In the genomic region with DNA sequence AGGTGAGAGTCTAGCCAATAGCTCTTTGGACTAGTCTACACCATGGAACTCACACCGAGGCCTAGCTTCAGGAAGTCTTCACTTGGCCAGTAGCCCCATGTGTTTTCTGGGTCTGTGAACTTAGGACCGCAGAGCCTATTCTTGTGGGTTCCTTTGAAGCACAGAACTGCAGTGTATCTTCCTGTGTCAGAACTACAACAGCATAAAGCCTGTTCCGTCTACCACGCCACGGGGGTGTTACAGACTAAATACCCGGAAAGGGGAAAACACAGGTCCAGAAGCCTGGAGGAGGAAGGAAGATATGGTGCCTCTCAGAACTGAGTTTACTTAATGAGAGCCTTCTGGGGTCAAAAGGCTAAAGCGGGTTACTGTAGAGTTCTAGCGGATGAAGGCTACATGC, we compare ENCODE assay signal across 16 mouse cellular contexts. TPM values are rescaled to one million over a fixed set of nuclear protein-coding genes. Genes with fewer than 3 reads are reported as not detected.
DNase-seq lines count a peak whose midpoint lies in the region; ATAC-seq and TF ChIP-seq lines count a peak whose summit lies in the region.
"Had no signal": no experiment of that assay in that cellular context is flagged by ENCODE, and none has a peak within 500 bp of the region (broad histone marks: within the 10 kb centered on the region; RNA-seq: fewer than 3 reads in every experiment).

No protein-coding gene starts in this region.

- H3K36me3 ChIP-seq in heart, postnatal 0 days (replicated peaks; ENCODE audit: control insufficient read depth, insufficient read depth, low read length): peaks cover 7% of the 10 kb centered on the region; the same call in 1 of the 2 replicates
- H3K36me3 ChIP-seq in heart, embryonic 12.5 days: peaks cover 20% of the 10 kb centered on the region

- no peaks in the 10 kb centered on the region for H3K9me3 ChIP-seq in heart, postnatal 0 days (replicated peaks; ENCODE audit: control insufficient read depth, low read length)
- no peaks in the 10 kb centered on the region for H3K9me3 ChIP-seq in heart, embryonic 12.5 days (replicated peaks)
- H3K9me3 ChIP-seq: forebrain, embryonic 15.5 days; hindbrain, embryonic 15.5 days; neural tube, embryonic 13.5 days; stomach, embryonic 15.5 days had no signal

- TF ChIP-seq CTCF in heart, postnatal 0 days (IDR thresholded peaks at IDR 0.05; ENCODE audit: low read depth): no peak

- no peak overlapping the region for H3K4me3 ChIP-seq in heart, postnatal 0 days (ENCODE audit: low read depth, low read length)
- no peak overlapping the region for H3K4me3 ChIP-seq in heart, embryonic 12.5 days
- H3K4me3 ChIP-seq: erythroblast, embryonic 14.5 days; forebrain, embryonic 15.5 days; hindbrain, embryonic 15.5 days; neural tube, embryonic 13.5 days; stomach, embryonic 15.5 days had no signal

- H3K27me3 ChIP-seq in heart, postnatal 0 days (ENCODE audit: control insufficient read depth, insufficient read depth, low read length): no peaks in the 10 kb centered on the region
- no peaks in the 10 kb centered on the region for H3K27me3 ChIP-seq in heart, embryonic 12.5 days (replicated peaks)
- H3K27me3 ChIP-seq: forebrain, embryonic 15.5 days; hindbrain, embryonic 15.5 days; neural tube, embryonic 13.5 days; stomach, embryonic 15.5 days had no signal

- WGBS in heart, postnatal 0 days: 76% methylated on average over 8 of the region's 8 CpGs
- WGBS in heart, embryonic 12.5 days: 89% methylated on average over 8 of the region's 8 CpGs

- no peak overlapping the region for H3K9ac ChIP-seq in heart, postnatal 0 days (replicated peaks; ENCODE audit: low read depth, low read length)
- H3K9ac ChIP-seq in heart, embryonic 12.5 days: no peak overlapping the region
- H3K9ac ChIP-seq: forebrain, embryonic 15.5 days; hindbrain, embryonic 15.5 days; neural tube, embryonic 13.5 days; stomach, embryonic 15.5 days had no signal

- no peak for DNase-seq in heart, postnatal 0 days (ENCODE audit: low spot score)
- DNase-seq in CD4-positive, CD25-positive, alpha-beta regulatory T cell, adult 2 months (ENCODE audit: low read depth, low spot score): peak; percentile 37
- peak; percentile 69 for DNase-seq in thymus, postnatal 0 days (ENCODE audit: low spot score)
- no peak for DNase-seq in spleen, adult 12 weeks (ENCODE audit: low spot score)
- DNase-seq in cerebellum, postnatal 36 days: no peak
- DNase-seq: adrenal gland, adult 2 months; cerebellum, adult 11-12 months; kidney, adult 9 months; kidney, postnatal 36 days had no signal

- 0 out of 2 replicates have a peak, but pooled peaks have one; percentile 29 for TF ChIP-seq EP300 in heart, postnatal 0 days (IDR thresholded peaks at IDR 0.05; ENCODE audit: low read depth)

- H3K27ac ChIP-seq in heart, postnatal 0 days (ENCODE audit: low read depth): no peak overlapping the region
- no peak overlapping the region for H3K27ac ChIP-seq in heart, embryonic 12.5 days (ENCODE audit: poor library complexity, severe bottlenecking)
- H3K27ac ChIP-seq: forebrain, embryonic 15.5 days; hindbrain, embryonic 15.5 days; neural tube, embryonic 13.5 days; stomach, embryonic 15.5 days had no signal

- peaks cover 6% of the 10 kb centered on the region; the same call in 1 of the 2 replicates for H3K4me1 ChIP-seq in heart, postnatal 0 days (ENCODE audit: control insufficient read depth, insufficient read depth)
- H3K4me1 ChIP-seq in heart, embryonic 12.5 days (replicated peaks): peaks cover 3% of the 10 kb centered on the region
- H3K4me1 ChIP-seq: forebrain, embryonic 15.5 days; hindbrain, embryonic 15.5 days; neural tube, embryonic 13.5 days; stomach, embryonic 15.5 days had no signal

- ATAC-seq in heart, postnatal 0 days (ENCODE audit: insufficient read depth, low read depth): no peak
- ATAC-seq in heart, embryonic 12.5 days (ENCODE audit: insufficient number of reproducible peaks, low FRiP score): no peak
- ATAC-seq in activated CD4-positive, CD25-positive, alpha-beta regulatory T cell, adult 4 months: peak; percentile 63
- ATAC-seq: forebrain, embryonic 15.5 days had no signal

- no peak overlapping the region for H3K4me2 ChIP-seq in heart, postnatal 0 days (ENCODE audit: low read depth, low read length)
- no peak overlapping the region for H3K4me2 ChIP-seq in heart, embryonic 12.5 days
- H3K4me2 ChIP-seq: forebrain, embryonic 15.5 days; hindbrain, embryonic 15.5 days; neural tube, embryonic 13.5 days; stomach, embryonic 15.5 days had no signal

RNA-seq across cellular contexts. Expression of a gene that starts 38.9 kb away (rescaled TPM):
- 26.8 and 37.8 TPM in 2 replicates for total RNA-seq in heart, postnatal 0 days (2014; rRNA removed; ENCODE audit: low replicate concordance)
- polyA plus RNA-seq in heart, postnatal 0 days (2015; fragmentation: Nextera tagmentation; extraction: Ambion mirVana): 5.9 and 8.4 TPM in 2 replicates
- polyA plus RNA-seq in heart, embryonic 12.5 days (2016; fragmentation: Nextera tagmentation; extraction: Ambion mirVana): 8.2 and 8.9 TPM in 2 replicates
- 10 to 100 TPM; 75.9 to 95.3 TPM for polyA plus RNA-seq in activated CD4-positive, CD25-positive, alpha-beta regulatory T cell, adult 4 months (2017; shearing (Covaris generic))
- 18.7 and 20.9 TPM in 2 replicates for polyA plus RNA-seq in thymus, postnatal 0 days (2015; fragmentation: Nextera tagmentation; extraction: Ambion mirVana)

Comparison
In these comparisons a context has a peak if more than half of its experiments do, and no peak if none do; other contexts are left out.
1. DNase-seq: peak in CD4-positive, CD25-positive, alpha-beta regulatory T cell, adult 2 months (single experiment) and thymus, postnatal 0 days (single experiment); none in heart, postnatal 0 days (single experiment), spleen, adult 12 weeks (single experiment) and cerebellum, postnatal 36 days (0 of 2).